Mouse (Mus musculus) frontal cortex, postnatal 25 days (tissue): ENCODE measurements around the gene Tm9sf1.

Source experiments
- DNase-seq, 2 experiments: peaks; one replicate each; pipeline ENCODE4 v3.0.0; 2022; ENCODE audit warnings: low spot score in 2 of 2

Gene Tm9sf1

DNA sequence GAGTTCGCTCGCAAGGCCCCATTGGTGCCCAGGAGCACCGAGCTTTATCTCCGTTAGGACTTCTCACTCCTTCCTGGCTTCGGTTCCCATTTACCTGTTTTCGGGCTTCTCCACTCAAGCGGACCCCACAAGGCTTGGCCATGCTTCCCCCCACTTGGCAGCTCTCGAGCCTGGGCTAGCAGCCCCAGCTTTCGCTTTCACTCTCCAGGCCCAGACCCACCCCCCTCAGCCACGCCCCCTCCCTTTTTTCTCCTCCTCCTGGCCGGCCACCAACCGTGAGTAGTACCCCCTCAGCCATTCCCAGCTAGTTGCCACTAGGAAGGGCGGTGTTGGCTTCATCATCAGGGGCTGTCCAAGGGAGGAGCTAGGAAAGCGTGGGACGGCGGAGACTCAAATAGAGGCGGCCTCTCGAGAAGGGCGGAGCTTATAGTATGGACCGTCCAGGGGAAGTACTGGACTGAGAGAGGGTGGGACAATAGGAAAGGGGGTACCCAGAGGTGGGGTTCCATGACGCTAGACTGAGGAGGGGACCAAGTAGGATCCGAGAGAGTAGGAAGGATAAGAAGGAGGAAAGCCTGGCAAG lies 52.8 kb downstream of the Tm9sf1 start, which contains the start of gene Psme2:
TSS of gene Psme2 (minus strand) at position 366 of the 583 bp plus-strand sequence.
- DNase-seq = peak; percentile 71 to 82

DNA sequence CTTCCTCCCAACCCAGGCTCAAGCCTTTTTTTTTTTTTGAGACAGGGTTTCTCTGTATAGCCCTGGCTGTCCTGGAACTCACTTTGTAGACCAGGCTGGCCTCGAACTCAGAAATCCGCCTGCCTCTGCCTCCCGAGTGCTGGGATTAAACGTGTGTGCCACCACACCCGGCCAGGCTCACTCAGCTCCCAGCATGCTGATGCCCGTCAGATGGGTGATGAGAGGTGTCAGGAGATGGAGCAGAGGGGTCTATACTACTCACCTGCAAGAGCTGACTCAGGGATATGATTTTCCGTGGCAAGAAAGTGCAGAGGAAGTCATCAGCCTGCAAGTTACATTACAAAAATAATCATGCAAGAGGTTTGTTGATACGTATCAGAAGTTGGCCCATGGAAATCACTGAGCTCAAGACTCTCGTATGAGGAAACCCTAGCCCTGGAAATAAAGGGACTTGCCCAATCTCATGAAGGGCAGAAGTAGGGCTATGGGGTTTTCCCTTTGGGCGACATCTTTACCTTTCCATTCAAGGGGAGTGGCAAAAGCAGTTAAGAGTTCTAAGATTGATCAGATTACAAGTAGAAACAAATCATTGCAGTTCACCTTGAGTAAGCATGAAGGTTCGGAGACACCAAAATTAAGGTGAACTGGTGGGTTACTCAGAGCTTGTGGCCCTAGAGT lies 53.7 kb downstream of the Tm9sf1 start:
- DNase-seq = no peak

DNA sequence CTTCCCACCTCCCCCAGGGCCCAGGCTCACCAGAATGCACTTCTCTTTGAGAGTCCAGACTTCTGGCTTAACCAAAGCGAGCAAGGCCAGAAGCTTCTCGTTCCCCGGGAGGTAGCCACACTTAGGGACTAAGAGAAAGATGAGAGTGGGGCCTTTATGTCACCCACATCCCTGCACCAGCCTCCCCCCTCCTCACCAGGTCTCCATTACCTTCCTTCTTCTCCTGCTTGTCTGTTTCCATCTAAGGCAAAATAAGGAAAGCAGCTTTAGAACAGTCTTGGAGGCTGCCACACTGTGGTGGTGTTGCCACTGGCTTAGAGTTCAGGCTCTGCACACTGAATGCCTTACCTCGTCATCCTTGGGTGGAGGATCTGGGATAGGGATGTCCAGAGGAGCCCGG lies 54.3 kb downstream of the Tm9sf1 start:
- DNase-seq = no peak

DNA sequence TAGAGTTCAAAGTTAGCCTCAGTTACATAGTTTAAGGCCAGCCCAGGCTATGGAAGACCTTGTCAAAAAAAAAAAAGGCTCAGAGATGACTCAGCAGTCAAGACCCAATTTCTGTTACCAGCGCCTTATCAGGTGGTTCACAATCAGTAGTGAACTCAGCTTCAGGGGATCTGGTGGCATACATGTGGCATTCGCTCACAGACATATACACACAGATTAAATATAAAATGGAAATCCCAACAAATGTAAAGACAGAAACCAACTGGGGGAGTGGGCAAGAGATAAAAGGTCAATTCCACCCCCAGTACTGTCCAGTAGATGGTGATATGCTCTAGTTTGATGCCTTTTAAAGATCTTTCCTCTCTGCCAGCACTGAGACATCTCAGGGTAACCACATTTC lies 57.5 kb downstream of the Tm9sf1 start:
- no peak for DNase-seq
